Mouse (Mus musculus): ENCODE data around the gene Zmym4. TPM values are rescaled to one million over a fixed set of nuclear protein-coding genes. Genes with fewer than 3 reads are reported as not detected.

Gene Zmym4
- polyA plus RNA-seq, 1 experiment from 2014 or later: 27.8 TPM

Other genes with a start within 250 kb of the Zmym4 start
- gene Tfap2e, start 231.9 kb downstream of the Zmym4 start, polyA plus RNA-seq (2015; fragmentation: Nextera tagmentation; extraction: Ambion mirVana): 0.06 TPM in 1 of 2 replicates, not detected in the other
- 31.8 and 34.6 TPM in 2 replicates for gene Ncdn, start 214.7 kb downstream of the Zmym4 start, polyA plus RNA-seq (2015; fragmentation: Nextera tagmentation; extraction: Ambion mirVana)
- 16.9 and 17.6 TPM in 2 replicates for gene AU040320, start 214.6 kb downstream of the Zmym4 start, polyA plus RNA-seq (2015; fragmentation: Nextera tagmentation; extraction: Ambion mirVana)
- gene Sfpq, start 53.2 kb upstream of the Zmym4 start, polyA plus RNA-seq (2015; fragmentation: Nextera tagmentation; extraction: Ambion mirVana): 100.0 and 105 TPM in 2 replicates
- 22.1 and 24.5 TPM in 2 replicates for gene Zmym1, start 93.0 kb upstream of the Zmym4 start, polyA plus RNA-seq (2015; fragmentation: Nextera tagmentation; extraction: Ambion mirVana)
- 26.2 and 29.3 TPM in 2 replicates for gene Zmym6, start 109.2 kb upstream of the Zmym4 start, polyA plus RNA-seq (2015; fragmentation: Nextera tagmentation; extraction: Ambion mirVana)
- gene Tmem35b, start 155.6 kb upstream of the Zmym4 start, polyA plus RNA-seq (2015; fragmentation: Nextera tagmentation; extraction: Ambion mirVana): 16.9 and 20.8 TPM in 2 replicates
- 0.53 and 0.55 TPM in 2 replicates for gene Dlgap3, start 201.1 kb upstream of the Zmym4 start, polyA plus RNA-seq (2015; fragmentation: Nextera tagmentation; extraction: Ambion mirVana)